Mouse (Mus musculus) lung, postnatal 0 days (tissue): ENCODE results near the gene F930015N05Rik. TPM values are rescaled to one million over a fixed set of nuclear protein-coding genes. Genes with fewer than 3 reads are reported as not detected.
A peak's percentile ranks its signal among the peaks of the same experiment; 100 is the strongest.

Experiments
- ATAC-seq: fragments of 200-750 bp; cut with Nextera tagmentation; 2 replicates; pipeline ENCODE4 v1.8.0; 2017; ENCODE audit warnings: moderate library complexity
- DNase-seq: peaks from one replicate; pipeline ENCODE4 v3.0.0-alpha.2; 2016; ENCODE audit warnings: low spot score
- H3K27ac ChIP-seq: fragments of 300-500 bp; sonication (generic); 2 replicates; pipeline ENCODE4 v1.5.1; 2014; ENCODE audit warnings: antibody characterized with exemption, mild to moderate bottlenecking, low read length, mixed read lengths
- H3K27me3 ChIP-seq: fragments of 300-500 bp; sonication (generic); replicated peaks from 2 replicates; pipeline ENCODE4 v1.6.1; 2014; ENCODE audit warnings: low read length, mixed read lengths; ENCODE audit not compliant: insufficient read depth
- H3K36me3 ChIP-seq: fragments of 300-500 bp; sonication (generic); 2 replicates; pipeline ENCODE4 v1.6.1; 2014; ENCODE audit warnings: low read length, mixed read lengths; ENCODE audit not compliant: insufficient read depth
- H3K4me1 ChIP-seq: fragments of 300-500 bp; sonication (generic); 2 replicates; pipeline ENCODE4 v1.6.1; 2014; ENCODE audit warnings: antibody characterized with exemption, low read depth, low read length, mixed read lengths; ENCODE audit not compliant: insufficient read depth
- H3K4me2 ChIP-seq: fragments of 300-500 bp; sonication (generic); replicated peaks from 2 replicates; pipeline ENCODE4 v1.6.1; 2014; ENCODE audit warnings: low read depth, mild to moderate bottlenecking, low read length, moderate library complexity, mixed read lengths
- H3K4me3 ChIP-seq: fragments of 300-500 bp; sonication (generic); 2 replicates; pipeline ENCODE4 v1.5.1; 2014; ENCODE audit warnings: low read depth, low read length
- H3K9ac ChIP-seq: fragments of 300-500 bp; sonication (generic); replicated peaks from 2 replicates; pipeline ENCODE4 v1.6.1; 2014; ENCODE audit warnings: low read depth, mild to moderate bottlenecking
- H3K9me3 ChIP-seq: fragments of 300-500 bp; sonication (generic); 2 replicates; pipeline ENCODE4 v1.6.1; 2016; ENCODE audit warnings: low read length, mixed read lengths
- CTCF ChIP-seq: IDR thresholded peaks from 2 replicates; pipeline ENCODE4 v1.5.1; 2016; ENCODE audit warnings: antibody characterized with exemption, mild to moderate bottlenecking
- EP300 ChIP-seq: IDR thresholded peaks from 2 replicates; pipeline ENCODE4 v1.6.1; 2016; ENCODE audit warnings: antibody characterized with exemption, mild to moderate bottlenecking, control low read depth
- WGBS: fragments of 180-500 bp; shearing (Covaris S2); extraction: QIAGEN DNeasy Blood & Tissue Kit; methylation state at CpG from one replicate; pipeline ENCODE4 v1.1.7; 2014; 5-methylcytosine and 5-hydroxymethylcytosine counted together
- polyA plus RNA-seq: library from polyadenylated mRNA; unstranded; fragments of >200 nt; fragmentation: Nextera tagmentation; extraction: Ambion mirVana; gene quantifications from 2 replicates; pipeline ENCODE4 v1.2.1, GENCODE M21; 2015

Gene F930015N05Rik
- polyA plus RNA-seq, 1 experiment from 2014 or later, result not detected

- no peak overlapping the region for H3K4me2 ChIP-seq
- TF ChIP-seq EP300, result no peak
- TF ChIP-seq CTCF, result no peak
- DNase-seq (no peak), ATAC-seq (no peak; the same call in 1 of the 2 replicates)
- H3K27me3 ChIP-seq, result no peaks in the 10 kb centered on the region
- H3K36me3 ChIP-seq, result no peaks in the 10 kb centered on the region
- no peaks in the 10 kb centered on the region for H3K4me1 ChIP-seq
- H3K27ac ChIP-seq, result no peak overlapping the region
- no peaks in the 10 kb centered on the region for H3K9me3 ChIP-seq
- H3K9ac ChIP-seq, result no peak overlapping the region
- H3K4me3 ChIP-seq, result no peak overlapping the region
- 65% methylated on average over 9 of the region's 9 CpGs for WGBS
Measured at GRCm38 (mm10) chr11:64448586-64449315, 12.3 kb upstream of the F930015N05Rik start.

DNA sequence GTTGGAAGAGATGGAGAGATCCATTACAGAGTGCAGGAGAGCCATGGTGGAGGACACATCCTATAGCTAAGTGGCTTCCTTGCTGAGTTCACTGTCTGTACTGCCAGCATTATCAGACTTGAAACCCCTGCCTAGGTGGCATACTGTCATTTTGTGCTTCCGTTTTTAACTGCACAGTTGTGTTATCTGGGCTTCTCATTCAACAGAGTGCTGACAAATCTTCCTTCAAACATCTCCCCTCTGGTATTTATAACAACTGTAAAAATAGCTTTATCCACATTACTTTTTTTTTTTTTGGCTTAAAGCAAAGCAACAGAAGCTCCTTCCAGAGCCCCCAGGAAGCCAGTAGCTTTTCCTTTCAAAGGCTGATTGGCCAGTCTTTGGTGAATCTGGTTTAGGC lies 8.8 kb upstream of the F930015N05Rik start:
- DNase-seq (no peak), ATAC-seq (no peak)
- no peaks in the 10 kb centered on the region for H3K9me3 ChIP-seq
- 65% methylated on average over 1 of the region's 1 CpGs for WGBS
- peaks cover 4% of the 10 kb centered on the region; the same call in 1 of the 2 replicates for H3K4me1 ChIP-seq
- 0 out of 2 replicates have a peak, but pooled peaks cover 5% of the 10 kb centered on the region for H3K27me3 ChIP-seq
- H3K27ac ChIP-seq, result no peak overlapping the region
- TF ChIP-seq CTCF (no peak), EP300 (no peak)
- H3K4me2 ChIP-seq, result no peak overlapping the region
- no peak overlapping the region for H3K9ac ChIP-seq
- no peaks in the 10 kb centered on the region for H3K36me3 ChIP-seq
- no peak overlapping the region for H3K4me3 ChIP-seq

GRCm38 (mm10) chr11:64442701-64443100 lies 6.2 kb upstream of the F930015N05Rik start:
- ATAC-seq (no peak), DNase-seq (no peak)
- no peaks in the 10 kb centered on the region for H3K36me3 ChIP-seq
- H3K27ac ChIP-seq, result no peak overlapping the region
- TF ChIP-seq CTCF (no peak), EP300 (no peak)
- peaks cover 4% of the 10 kb centered on the region; the same call in 1 of the 2 replicates for H3K4me1 ChIP-seq
- H3K4me3 ChIP-seq, result no peak overlapping the region
- H3K9ac ChIP-seq, result no peak overlapping the region
- H3K4me2 ChIP-seq, result no peak overlapping the region
- H3K27me3 ChIP-seq, result peaks cover 5% of the 10 kb centered on the region
- H3K9me3 ChIP-seq, result no peaks in the 10 kb centered on the region
- WGBS, result 47% methylated on average over 3 of the region's 3 CpGs

- Histone ChIP-seq H3K27ac (no peak overlapping the region), H3K4me1 (peaks cover 4% of the 10 kb centered on the region; the same call in 1 of the 2 replicates), H3K4me3 (no peak overlapping the region), H3K36me3 (no peaks in the 10 kb centered on the region), H3K4me2 (peak overlapping the region; percentile 34; the same call in 1 of the 2 replicates), H3K9ac (no peak overlapping the region), H3K9me3 (no peaks in the 10 kb centered on the region), H3K27me3 (peaks cover 7% of the 10 kb centered on the region)
- DNase-seq (peak; percentile 89), ATAC-seq (no peak)
- no peak for TF ChIP-seq EP300
- TF ChIP-seq CTCF, result peak; percentile 74
- WGBS, result 11% methylated on average over 8 of the region's 8 CpGs
Measured at GRCm38 (mm10) chr11:64442119-64442518, 5.7 kb upstream of the F930015N05Rik start.

DNA sequence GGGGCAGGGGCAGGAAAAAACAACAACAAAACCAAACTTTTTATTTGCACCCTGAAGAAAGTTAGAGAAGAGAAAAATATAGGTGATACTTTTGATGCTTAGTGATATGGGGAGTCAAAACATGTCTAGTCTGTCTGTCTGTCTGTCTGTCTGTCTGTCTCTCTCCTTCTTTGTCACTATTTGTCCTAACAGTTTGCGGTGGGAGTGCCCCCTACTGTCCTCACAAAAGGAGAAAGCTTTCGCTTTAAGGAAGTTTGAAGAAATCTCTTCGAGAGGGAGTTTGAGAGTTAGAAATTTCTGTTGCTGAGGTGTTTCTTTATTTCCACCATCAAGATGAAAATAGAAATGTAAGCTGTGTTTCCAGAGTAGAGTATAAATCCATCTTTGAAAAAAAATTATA lies 2.5 kb upstream of the F930015N05Rik start:
- no peak for TF ChIP-seq EP300
- peak; percentile 39 for TF ChIP-seq CTCF
- Histone ChIP-seq H3K4me3 (no peak overlapping the region), H3K36me3 (no peaks in the 10 kb centered on the region), H3K9ac (no peak overlapping the region), H3K9me3 (no peaks in the 10 kb centered on the region), H3K27me3 (peaks cover 27% of the 10 kb centered on the region), H3K4me2 (no peak overlapping the region), H3K27ac (no peak overlapping the region), H3K4me1 (peaks cover 18% of the 10 kb centered on the region)
- DNase-seq, result no peak
- no peak for ATAC-seq
- WGBS, result 40% methylated on average over 3 of the region's 3 CpGs

GRCm38 (mm10) chr11:64437721-64438120 lies 1.3 kb upstream of the F930015N05Rik start:
- H3K27me3 ChIP-seq, result peaks cover 22% of the 10 kb centered on the region

More at GRCm38 (mm10) chr11:64437721-64438120, 1.3 kb upstream of the F930015N05Rik start:
- DNase-seq (no peak), ATAC-seq (no peak)
- Histone ChIP-seq H3K27ac (no peak overlapping the region), H3K4me1 (peaks cover 18% of the 10 kb centered on the region), H3K9ac (no peak overlapping the region), H3K4me2 (no peak overlapping the region), H3K4me3 (no peak overlapping the region), H3K9me3 (no peaks in the 10 kb centered on the region), H3K36me3 (no peaks in the 10 kb centered on the region)
- 96% methylated on average over 3 of the region's 3 CpGs for WGBS
- TF ChIP-seq EP300, result no peak
- no peak for TF ChIP-seq CTCF
